Mouse (Mus musculus): ENCODE data around the gene Ascc2.
"Not testable (repeated sequence)": the region's sequence is repeated elsewhere in the genome, so short reads cannot be mapped to it uniquely, and the experiment has no call there.

The Ascc2 gene

GRCm38 (mm10) chr11:4629861-4630280 is 7.7 kb upstream of the Ascc2 start:
- DNase-seq (ENCODE audit: low read depth, low spot score) = no peak

- no peak for DNase-seq (ENCODE audit: low read depth, low spot score)
These were observed 4.1 kb upstream of the Ascc2 start for GRCm38 (mm10) chr11:4633420-4633819.

GRCm38 (mm10) chr11:4634395-4634794 is 3.2 kb upstream of the Ascc2 start:
- no peak for DNase-seq (ENCODE audit: low read depth, low spot score)

GRCm38 (mm10) chr11:4636782-4637342 is 685 bp upstream of the Ascc2 start:
- no peak for DNase-seq (ENCODE audit: low read depth, low spot score)

GRCm38 (mm10) chr11:4638261-4638660 is 714 bp downstream of the Ascc2 start:
- DNase-seq (ENCODE audit: low read depth, low spot score) = peak; percentile 9

- DNase-seq (ENCODE audit: low read depth, low spot score) = no peak
These were observed 3.6 kb downstream of the Ascc2 start for GRCm38 (mm10) chr11:4641185-4641584.

GRCm38 (mm10) chr11:4643722-4644121 is 6.2 kb downstream of the Ascc2 start:
- no peak for DNase-seq (ENCODE audit: low read depth, low spot score)

- not testable (repeated sequence) for DNase-seq (ENCODE audit: low read depth, low spot score)
These were observed 7.6 kb downstream of the Ascc2 start for GRCm38 (mm10) chr11:4645180-4645579.

- no peak for DNase-seq (ENCODE audit: low read depth, low spot score)
These were observed 8.9 kb downstream of the Ascc2 start for GRCm38 (mm10) chr11:4646409-4646808.

GRCm38 (mm10) chr11:4659818-4660217 is 22.3 kb downstream of the Ascc2 start:
- DNase-seq (ENCODE audit: low read depth, low spot score) = no peak

GRCm38 (mm10) chr11:4660309-4661025 is 22.9 kb downstream of the Ascc2 start:
- no peak for DNase-seq (ENCODE audit: low read depth, low spot score)

GRCm38 (mm10) chr11:4661324-4661723 is 23.8 kb downstream of the Ascc2 start:
- DNase-seq (ENCODE audit: low read depth, low spot score) = peak; percentile 18

- DNase-seq (ENCODE audit: low read depth, low spot score) = no peak
These were observed 24.4 kb downstream of the Ascc2 start for GRCm38 (mm10) chr11:4661871-4662495.

- no peak for DNase-seq (ENCODE audit: low read depth, low spot score)
These were observed 24.9 kb downstream of the Ascc2 start for GRCm38 (mm10) chr11:4662496-4662878.

- DNase-seq (ENCODE audit: low read depth, low spot score) = no peak
These were observed 34.2 kb downstream of the Ascc2 start for GRCm38 (mm10) chr11:4671736-4672135.

- DNase-seq (ENCODE audit: low read depth, low spot score) = no peak
These were observed 37.0 kb downstream of the Ascc2 start for GRCm38 (mm10) chr11:4674593-4674992.

GRCm38 (mm10) chr11:4675126-4675562 is 37.6 kb downstream of the Ascc2 start:
- DNase-seq (ENCODE audit: low read depth, low spot score) = no peak

GRCm38 (mm10) chr11:4675693-4676092 is 38.1 kb downstream of the Ascc2 start:
- no peak for DNase-seq (ENCODE audit: low read depth, low spot score)

- DNase-seq (ENCODE audit: low read depth, low spot score) = no peak
These were observed 39.8 kb downstream of the Ascc2 start for GRCm38 (mm10) chr11:4677250-4677872.

GRCm38 (mm10) chr11:4678700-4679440 is 41.3 kb downstream of the Ascc2 start:
- DNase-seq (ENCODE audit: low read depth, low spot score) = no peak

- no peak for DNase-seq (ENCODE audit: low read depth, low spot score)
These were observed 41.9 kb downstream of the Ascc2 start for GRCm38 (mm10) chr11:4679441-4679832.

- no peak for DNase-seq (ENCODE audit: low read depth, low spot score)
These were observed 42.6 kb downstream of the Ascc2 start for GRCm38 (mm10) chr11:4680126-4680525.
